Mouse (Mus musculus) lung, postnatal 0 days (tissue): ENCODE measurements around the gene Sptb.

Source experiments
- CTCF ChIP-seq: IDR thresholded peaks from 2 replicates; pipeline ENCODE4 v1.5.1; 2016; ENCODE audit warnings: antibody characterized with exemption, mild to moderate bottlenecking
- EP300 ChIP-seq: IDR thresholded peaks from 2 replicates; pipeline ENCODE4 v1.6.1; 2016; ENCODE audit warnings: antibody characterized with exemption, mild to moderate bottlenecking, control low read depth

DNA sequence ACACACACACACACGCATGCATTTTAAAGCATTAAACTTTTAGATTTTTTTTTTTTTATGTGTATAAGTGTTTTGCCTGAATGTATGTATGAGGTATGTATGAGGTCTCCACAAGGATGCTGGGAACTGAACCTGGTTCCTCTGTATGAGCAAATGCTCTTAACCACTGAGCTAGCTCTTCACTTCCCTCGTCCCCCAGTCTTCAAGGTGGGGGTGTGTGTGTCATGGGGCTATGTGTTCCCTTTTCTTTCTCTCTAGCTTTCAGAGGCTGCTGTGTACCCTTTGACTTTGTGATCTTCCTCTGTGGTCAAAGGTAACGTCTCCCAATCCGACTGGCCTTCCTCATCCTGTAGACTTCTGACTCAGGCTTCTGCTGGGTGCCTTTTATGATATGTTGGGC lies 157.4 kb downstream of the Sptb start:
- TF ChIP-seq CTCF (no peak), EP300 (no peak)
